Mouse (Mus musculus) lung, postnatal 14 days (tissue): ENCODE results near the gene Epas1.

Experiments
- DNase-seq: peaks from one replicate; pipeline ENCODE4 v3.0.0; 2021

Epas1 gene

DNA sequence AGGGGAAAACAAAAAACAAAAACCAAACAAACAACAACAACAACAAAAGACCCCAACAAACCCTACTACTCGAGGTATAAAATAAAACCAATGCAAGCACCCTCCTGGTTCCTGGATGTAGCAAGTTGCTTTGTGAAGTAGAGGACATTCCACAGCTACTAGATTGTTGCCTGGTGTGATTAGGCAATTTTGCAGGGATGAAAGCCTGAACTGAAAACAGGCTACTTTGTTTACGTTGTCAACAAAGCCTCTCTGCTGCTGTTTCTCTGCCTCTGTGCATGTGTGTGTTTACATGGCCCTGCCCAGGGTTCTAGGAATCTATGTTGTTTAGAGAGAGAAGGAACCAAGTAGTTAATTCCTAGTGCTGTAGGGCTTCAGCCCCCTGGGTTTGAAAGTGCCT, 4.1 kb downstream of the Epas1 start:
- DNase-seq = no peak

DNA sequence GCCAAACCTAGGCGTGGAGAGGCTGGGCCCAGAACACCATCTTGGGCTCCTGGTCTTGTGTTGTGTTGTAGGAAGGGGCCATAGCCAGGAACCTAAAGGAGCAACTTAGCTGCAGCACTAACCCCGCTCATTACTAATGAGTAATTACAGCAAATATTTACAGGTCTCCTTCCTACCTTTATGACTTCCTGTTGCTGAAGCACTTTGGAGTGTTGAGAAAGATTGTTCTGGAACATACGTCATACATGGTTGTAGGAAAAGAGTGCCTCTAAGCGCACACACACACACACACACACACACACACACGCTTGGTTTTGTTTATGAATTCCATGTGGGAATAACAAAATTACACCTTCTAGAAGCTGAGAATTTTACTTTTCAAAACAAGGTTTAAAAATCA, 8.4 kb downstream of the Epas1 start:
- no peak for DNase-seq

DNA sequence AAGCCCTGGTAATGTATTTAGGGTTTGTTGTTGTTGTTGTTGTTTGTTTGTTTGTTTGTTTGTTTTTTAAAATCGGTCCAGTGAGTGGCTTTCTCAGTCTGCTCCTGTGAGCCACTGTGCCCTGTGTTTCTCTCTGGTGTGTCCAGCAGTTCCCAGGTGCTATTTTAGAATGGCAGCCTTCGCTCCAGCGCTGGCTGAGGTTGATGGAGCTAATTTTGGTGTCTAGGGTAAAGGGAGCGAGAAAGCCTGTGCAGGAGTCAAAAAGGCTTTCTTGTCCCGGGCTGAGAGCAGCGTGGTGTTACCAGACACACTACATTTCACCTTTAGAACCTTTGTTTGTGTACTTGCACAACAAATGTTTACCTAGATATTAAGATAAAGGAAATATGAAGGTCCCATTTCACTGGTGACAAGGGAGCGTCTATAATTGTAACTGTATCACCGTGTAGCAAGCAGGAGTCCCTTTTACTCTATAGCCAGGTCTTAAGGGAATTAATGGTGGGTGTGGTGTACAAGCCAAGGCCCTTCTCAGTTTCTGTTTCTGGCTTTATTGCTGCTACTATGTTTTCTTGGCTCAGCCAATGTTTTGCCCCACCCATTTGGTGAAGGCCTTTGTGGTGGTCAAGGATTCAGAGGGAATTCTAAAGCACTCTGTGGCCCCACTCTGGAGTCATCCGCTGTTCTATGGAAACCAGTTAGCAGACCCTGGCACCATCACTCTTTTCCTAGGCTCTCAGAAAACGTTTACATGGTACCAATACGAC, 9.2 kb downstream of the Epas1 start:
- DNase-seq = no peak

DNA sequence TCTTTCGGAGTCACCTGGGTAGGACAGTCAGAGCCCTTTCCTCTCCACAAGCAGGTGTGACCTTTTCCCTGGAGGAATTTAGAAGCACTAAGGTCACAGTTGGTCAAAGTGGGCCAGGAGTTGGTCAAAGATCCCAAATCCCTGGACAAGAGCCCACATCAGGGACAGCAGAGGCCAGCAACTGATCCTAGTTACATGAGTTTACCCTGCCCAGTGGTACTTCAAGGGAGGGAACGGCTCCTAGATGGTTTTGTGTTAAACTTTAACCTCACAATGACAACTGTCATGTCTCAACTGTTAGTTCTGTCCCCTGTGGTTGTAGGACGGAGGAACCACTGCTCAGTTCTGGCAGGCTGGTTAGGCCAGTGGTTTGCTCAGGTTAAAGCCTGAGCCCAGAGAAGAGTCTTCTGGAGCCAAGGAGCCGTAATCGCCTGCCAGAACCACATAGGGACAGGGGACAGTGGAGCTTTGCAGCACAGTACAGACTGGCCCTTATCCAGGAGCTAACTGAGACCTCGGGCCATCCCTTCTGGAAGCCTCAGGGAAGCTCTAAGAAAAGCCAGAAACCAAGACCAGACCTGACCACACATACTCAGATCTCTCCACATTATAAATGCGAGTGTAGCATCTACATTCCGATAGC, 12.4 kb downstream of the Epas1 start:
- no peak for DNase-seq

- no peak for DNase-seq
Measured at GRCm38 (mm10) chr17:86766412-86766811, 12.9 kb downstream of the Epas1 start.

- DNase-seq = no peak
Measured at GRCm38 (mm10) chr17:86768596-86768995, 15.1 kb downstream of the Epas1 start.

DNA sequence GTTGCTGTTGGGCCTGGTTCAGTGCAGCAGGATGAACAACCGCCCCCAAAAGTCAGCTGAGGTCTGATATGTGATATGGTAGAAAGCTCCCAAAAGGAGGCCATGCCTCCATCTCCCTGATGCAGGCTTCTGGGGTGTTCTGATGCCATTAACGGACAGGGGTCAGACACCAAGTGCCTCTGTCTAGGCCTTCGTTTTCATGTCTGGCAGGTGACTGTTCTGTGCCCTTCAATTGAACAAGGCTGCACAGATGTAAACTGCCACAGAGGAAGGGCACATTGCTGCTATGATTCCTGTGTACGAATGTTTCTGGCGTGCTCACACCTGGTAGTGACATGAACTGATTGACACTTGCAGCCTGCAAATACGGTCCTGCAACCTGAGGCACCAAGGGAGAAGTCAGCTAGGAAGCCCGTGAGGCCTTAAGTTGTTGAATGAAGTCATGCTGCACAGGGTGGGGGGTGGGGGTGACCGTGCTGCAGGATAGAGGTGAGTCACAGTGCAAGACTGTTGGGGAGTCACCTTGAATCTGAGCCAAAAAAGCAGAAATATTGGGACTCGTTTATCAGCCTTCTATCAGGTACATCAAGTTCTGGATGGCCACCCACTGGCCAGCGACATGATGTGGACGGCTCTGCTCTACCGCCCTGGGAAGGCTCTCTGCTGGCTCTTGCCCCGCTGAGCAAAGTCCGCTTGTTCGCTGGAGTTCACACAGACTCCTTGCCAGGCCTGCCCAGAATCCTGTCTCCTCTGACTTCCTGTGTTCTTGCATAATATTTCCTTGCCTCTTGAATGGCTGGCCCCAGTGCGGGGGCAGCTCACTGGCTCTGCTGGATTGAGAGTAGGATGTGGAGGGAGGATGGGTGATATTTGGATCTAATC, 16.1 kb downstream of the Epas1 start:
- DNase-seq = peak; percentile 83

- no peak for DNase-seq
Measured at GRCm38 (mm10) chr17:86770848-86771247, 17.3 kb downstream of the Epas1 start.

GRCm38 (mm10) chr17:86772035-86772434, 18.5 kb downstream of the Epas1 start:
- no peak for DNase-seq

DNA sequence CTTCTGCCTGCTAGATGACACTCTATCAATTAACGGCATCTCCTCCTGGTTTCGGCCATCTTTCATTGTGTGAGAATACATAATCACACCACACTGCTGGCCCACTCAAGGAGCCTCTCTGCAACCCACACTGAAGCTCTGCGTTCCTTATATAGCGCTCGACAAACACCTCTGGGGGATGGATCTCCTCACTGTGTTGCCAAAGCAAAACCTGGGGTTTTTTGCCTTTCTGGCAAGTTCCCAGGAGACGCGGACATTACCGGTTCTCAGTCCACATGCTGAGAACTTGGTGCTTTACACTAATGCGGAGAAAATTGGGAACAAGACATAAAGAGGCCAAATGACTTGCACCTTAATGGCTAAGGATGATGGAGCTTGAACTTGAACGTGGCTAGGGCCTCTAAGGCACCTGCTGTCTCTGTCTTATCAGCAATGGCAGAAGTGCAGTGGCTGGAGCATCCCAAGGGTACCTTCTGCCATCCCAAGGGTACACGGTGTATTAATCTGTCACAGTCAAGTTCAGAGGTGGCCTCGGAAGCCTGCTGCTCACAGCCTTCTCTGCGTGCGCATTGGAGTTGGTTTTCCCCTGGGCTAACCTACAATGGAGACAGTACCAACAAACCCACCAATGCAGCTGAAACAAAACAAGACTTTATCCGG, 19.6 kb downstream of the Epas1 start:
- DNase-seq = no peak

- no peak for DNase-seq
Measured at GRCm38 (mm10) chr17:86776538-86776937, 23.0 kb downstream of the Epas1 start.

GRCm38 (mm10) chr17:86778147-86778546, 24.6 kb downstream of the Epas1 start:
- DNase-seq = no peak

GRCm38 (mm10) chr17:86779191-86780130, 26.0 kb downstream of the Epas1 start:
- DNase-seq = no peak

- DNase-seq = no peak
Measured at GRCm38 (mm10) chr17:86780708-86781318, 27.3 kb downstream of the Epas1 start.

DNA sequence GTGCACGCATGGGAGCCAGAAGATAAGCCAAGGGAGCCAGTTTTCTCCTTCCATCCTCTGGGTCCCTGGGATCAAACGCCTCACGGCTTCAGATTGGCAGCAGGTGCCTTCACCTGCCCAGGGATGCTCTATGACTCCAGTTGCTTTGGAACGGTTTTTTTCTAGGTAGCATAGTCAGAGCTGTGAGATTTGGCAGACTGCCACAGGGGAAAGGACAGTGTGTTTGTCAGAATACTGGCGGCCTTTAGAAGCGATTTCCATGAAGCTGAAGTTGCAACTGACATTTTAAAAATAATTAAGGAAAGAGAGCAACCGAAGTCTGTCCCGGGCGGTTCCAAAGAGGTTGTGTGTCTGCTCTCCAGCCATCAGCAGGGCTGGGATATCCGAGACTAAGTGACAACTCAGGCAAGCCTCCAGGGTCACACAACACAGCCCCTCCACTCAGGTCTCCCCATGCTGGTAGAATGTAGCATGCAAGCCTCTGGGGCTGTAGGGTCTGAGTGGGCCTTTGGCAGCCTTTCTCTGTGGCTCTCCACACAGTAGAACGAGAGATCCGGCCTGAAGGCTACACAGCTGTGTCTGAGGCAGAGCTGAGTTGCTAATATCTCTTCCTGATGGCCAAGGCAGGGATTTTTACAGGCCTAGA, 28.4 kb downstream of the Epas1 start:
- DNase-seq = peak; percentile 53

GRCm38 (mm10) chr17:86784405-86784977, 31.0 kb downstream of the Epas1 start:
- DNase-seq = no peak

- no peak for DNase-seq
Measured at GRCm38 (mm10) chr17:86785612-86786011, 32.1 kb downstream of the Epas1 start.

- DNase-seq = no peak
Measured at GRCm38 (mm10) chr17:86786496-86786895, 33.0 kb downstream of the Epas1 start.

- no peak for DNase-seq
Measured at GRCm38 (mm10) chr17:86787805-86788204, 34.3 kb downstream of the Epas1 start.

GRCm38 (mm10) chr17:86788316-86788715, 34.8 kb downstream of the Epas1 start:
- peak; percentile 62 for DNase-seq

DNA sequence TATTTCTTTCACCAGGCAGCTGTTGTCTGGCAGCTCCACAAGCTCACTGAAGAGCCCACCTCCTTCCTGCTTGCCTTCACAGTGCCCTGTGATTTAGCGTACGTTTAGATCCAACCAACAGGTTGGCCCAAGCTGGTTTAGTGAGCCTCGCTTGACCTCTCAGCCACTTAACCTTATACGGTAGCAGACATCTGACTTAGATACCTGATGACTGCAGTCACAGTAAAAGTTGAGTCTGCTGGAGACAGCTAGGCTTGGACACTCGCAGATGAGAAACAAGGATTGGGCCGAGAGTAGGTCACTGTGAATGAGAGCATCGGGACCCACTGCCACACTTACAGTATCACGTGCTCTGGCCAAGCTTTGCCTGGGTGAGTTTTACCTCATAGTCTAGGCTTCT, 38.4 kb downstream of the Epas1 start:
- no peak for DNase-seq
